Mouse (Mus musculus): ENCODE data around the gene Mpc1.
"Not testable (repeated sequence)": the region's sequence is repeated elsewhere in the genome, so short reads cannot be mapped to it uniquely, and the experiment has no call there.

The Mpc1 gene

DNA sequence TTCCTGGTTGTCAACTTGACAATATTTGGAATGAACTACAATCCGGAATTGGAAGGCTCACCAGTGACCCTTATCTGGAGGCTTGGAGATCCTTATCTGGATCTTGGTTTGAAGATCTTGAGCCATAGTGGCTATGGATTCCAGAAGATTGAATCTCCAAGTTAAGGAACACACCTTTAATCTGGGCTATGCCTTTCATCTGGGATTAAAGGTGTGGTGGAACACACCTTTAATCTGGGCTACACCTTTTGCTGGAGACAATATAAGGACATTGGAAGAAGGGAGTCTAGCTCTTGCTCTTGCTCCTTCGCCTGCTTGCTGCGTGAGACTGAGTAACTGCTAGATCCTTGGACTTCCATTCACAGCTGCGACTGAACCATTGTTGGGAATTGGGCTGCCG, 54.5 kb downstream of the Mpc1 start, which contains the start of gene Prr18:
Prr18 (plus strand) TSS at position 301 of the 400 bp plus-strand sequence.
- DNase-seq, result not testable (repeated sequence)

- peak; percentile 81 for DNase-seq
These were observed 57.1 kb downstream of the Mpc1 start for GRCm38 (mm10) chr17:8339666-8340374.

DNA sequence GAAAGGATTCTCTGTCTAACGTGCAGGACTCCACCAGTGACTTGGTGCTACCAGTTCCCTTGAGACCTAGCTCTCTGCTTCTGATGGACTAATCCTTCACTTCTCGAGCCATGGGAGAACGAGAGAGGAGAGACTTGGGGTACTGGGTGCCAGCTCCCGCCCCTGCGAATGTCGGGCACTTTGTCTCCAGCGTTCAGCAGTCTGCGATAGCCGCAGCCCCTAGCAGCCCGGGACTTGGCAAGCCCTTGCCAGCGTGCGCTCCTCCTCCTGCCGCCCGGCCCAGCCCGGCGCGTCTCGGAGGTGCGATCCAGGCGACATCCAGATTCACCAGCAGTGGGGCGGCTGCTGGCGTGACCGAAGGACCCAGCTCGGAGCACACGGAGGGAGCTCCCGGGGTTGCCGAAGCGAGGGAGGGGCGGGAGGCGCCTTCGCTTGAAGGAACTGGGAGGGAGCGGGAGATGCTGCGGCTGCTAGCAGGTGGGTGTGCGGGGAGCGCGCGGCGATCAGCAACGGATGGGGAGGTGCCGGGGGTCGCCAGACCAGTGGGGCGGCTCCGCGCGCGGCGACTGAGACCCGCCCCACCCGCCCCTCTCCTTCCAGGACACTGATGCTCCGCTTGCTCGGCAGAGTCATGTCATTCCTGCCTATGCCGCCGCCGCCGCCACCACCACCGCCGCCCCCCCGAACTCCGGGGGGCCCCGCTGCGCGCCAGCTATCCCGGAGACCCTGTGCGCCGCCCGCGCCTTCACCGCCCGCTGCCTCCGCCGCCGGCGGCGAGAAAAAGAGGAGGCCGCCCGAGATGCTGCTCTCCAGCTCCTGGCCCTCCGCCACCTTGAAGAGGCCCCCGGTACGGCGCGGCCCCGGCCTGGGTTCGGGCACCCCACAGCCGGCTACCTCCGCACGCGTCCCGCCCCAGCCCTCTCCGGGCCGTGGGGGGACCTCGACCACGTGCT, 58.0 kb downstream of the Mpc1 start:
- peak; percentile 51 for DNase-seq

DNA sequence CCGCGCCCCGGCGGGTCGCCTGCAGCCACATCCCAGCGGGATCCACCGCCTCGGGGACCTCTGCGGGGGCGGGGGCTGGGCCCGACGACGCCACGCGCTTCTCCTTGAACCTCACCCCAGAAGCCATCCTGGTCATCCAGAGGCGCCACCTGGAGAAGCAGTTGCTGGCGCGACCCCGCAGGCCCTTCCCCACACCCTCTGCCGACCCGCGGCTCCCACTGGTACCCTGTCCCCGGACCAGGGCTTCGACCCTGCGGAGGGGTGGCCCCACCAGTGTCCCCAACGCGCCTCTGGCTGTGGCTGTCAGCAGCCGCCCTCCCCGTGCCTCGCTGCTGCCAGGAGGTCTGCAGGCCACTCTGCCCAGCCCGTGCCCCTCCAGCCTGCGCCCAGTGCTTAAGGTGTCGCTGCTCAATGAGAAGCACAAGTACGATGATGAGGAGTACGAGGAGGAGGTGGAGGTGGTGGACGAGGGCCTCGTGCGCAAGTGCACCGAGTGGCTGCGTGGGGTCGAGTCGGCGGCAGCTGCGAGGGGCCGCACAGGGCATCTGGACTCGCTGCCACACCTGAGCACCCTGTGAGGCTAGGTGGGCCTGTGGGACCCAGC, 58.8 kb downstream of the Mpc1 start:
- DNase-seq, result peak; percentile 13

DNA sequence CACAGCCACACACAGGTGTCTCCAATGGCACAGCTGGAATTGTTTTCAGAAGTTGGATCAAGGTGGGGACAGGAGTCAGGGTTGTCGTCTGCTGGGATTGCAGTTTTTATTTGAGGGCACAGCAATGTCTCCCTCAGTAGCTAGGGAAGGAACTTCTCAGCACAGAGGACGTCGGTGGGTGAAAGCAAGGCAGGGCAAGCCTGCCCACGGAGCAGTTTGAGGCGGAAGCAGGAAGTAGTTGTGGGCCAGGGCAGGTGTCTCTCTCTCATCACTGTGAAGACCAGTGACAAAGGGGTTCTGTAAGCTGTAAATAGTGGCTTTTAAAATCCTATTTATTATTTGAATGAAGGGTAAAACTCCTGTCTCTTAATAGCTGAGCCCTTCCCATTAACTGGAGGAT, 60.0 kb downstream of the Mpc1 start:
- DNase-seq, result no peak

- DNase-seq, result peak; percentile 12
These were observed 60.7 kb downstream of the Mpc1 start for GRCm38 (mm10) chr17:8343416-8343815.
